Mouse (Mus musculus): ENCODE measurements around the gene Capsl.

GRCm38 (mm10) chr15:9409475-9409874, 26.4 kb upstream of the Capsl start:
- TF ChIP-seq CTCF (IDR thresholded peaks at IDR 0.05; ENCODE audit: borderline replicate concordance, insufficient read depth, low read depth, low read length): no peak
- TF ChIP-seq POLR2A (IDR thresholded peaks at IDR 0.05; ENCODE audit: borderline replicate concordance, insufficient read depth, low read length): no peak

All from cerebellum, adult 2 months (tissue).